7 mouse cellular contexts compared by ENCODE assay signal in the genomic region with DNA sequence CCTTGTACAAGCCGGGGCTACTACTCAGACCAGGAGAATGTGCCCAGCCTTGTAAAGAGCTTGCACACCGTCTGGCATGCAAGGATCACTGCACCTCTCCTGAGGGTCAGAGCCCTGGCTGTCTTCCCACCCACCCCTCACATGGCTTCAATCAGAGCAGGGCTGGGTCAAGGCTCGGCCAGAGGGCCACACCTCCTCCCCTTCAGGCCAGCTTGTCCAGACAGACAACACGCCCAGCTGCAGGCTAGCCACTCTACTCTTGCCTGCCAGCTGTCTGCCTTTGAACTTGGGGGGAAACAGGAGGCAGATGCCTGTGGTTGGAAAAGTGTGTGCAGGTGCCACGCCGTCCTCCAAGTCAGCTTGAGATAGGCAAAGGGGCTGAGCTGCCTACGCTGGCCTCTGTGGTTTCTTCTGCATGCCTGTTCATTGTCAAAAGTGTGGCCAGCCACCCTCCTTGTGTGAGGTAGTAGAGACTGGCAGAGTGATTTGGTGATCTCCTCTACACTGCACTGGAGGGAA. TPM values are rescaled to one million over a fixed set of nuclear protein-coding genes. Genes with fewer than 3 reads are reported as not detected.
A peak's percentile ranks its signal among the peaks of the same experiment; 100 is the strongest.
DNase-seq lines count a peak whose midpoint lies in the region; ATAC-seq and TF ChIP-seq lines count a peak whose summit lies in the region.

No protein-coding gene starts in this region.

- H3K4me3 ChIP-seq in E14TG2a.4 (replicated peaks; ENCODE audit: low read length), result 0 out of 2 replicates have a peak overlapping the region, but pooled peaks have one; percentile 14
- H3K4me3 ChIP-seq in heart, postnatal 0 days (ENCODE audit: low read depth, low read length), result no peak overlapping the region
- H3K4me3 ChIP-seq in lung, embryonic 14.5 days (ENCODE audit: low read depth, low read length), result no peak overlapping the region
- H3K4me3 ChIP-seq in forebrain, embryonic 16.5 days (replicated peaks; ENCODE audit: low read length), result no peak overlapping the region

- H3K9me3 ChIP-seq in E14TG2a.4 (ENCODE audit: low read length), result peaks cover 5% of the 10 kb centered on the region; the same call in 1 of the 2 replicates
- H3K9me3 ChIP-seq in heart, postnatal 0 days (replicated peaks; ENCODE audit: control insufficient read depth, low read length), result no peaks in the 10 kb centered on the region
- H3K9me3 ChIP-seq in lung, embryonic 14.5 days (ENCODE audit: low read depth, low read length), result no peaks in the 10 kb centered on the region
- H3K9me3 ChIP-seq in forebrain, embryonic 16.5 days (ENCODE audit: control insufficient read depth, low read length), result no peaks in the 10 kb centered on the region

- peak; percentile 43 for ATAC-seq in heart, postnatal 0 days (ENCODE audit: insufficient read depth, low read depth)
- peak; percentile 59 for ATAC-seq in lung, embryonic 14.5 days (ENCODE audit: insufficient read depth)
- ATAC-seq in forebrain, embryonic 16.5 days, result no peak

- peaks cover 23% of the 10 kb centered on the region for H3K4me1 ChIP-seq in E14TG2a.4 (replicated peaks; ENCODE audit: low read depth, low read length)
- H3K4me1 ChIP-seq in heart, postnatal 0 days (ENCODE audit: control insufficient read depth, insufficient read depth), result peaks cover 14% of the 10 kb centered on the region
- peaks cover 21% of the 10 kb centered on the region for H3K4me1 ChIP-seq in lung, embryonic 14.5 days (ENCODE audit: insufficient read depth)
- H3K4me1 ChIP-seq in forebrain, embryonic 16.5 days (replicated peaks; ENCODE audit: control insufficient read depth, insufficient read depth, low read length), result no peaks in the 10 kb centered on the region

- H3K36me3 ChIP-seq in E14TG2a.4 (ENCODE audit: insufficient read depth, low read length), result no peaks in the 10 kb centered on the region
- H3K36me3 ChIP-seq in heart, postnatal 0 days (replicated peaks; ENCODE audit: control insufficient read depth, insufficient read depth, low read length), result no peaks in the 10 kb centered on the region
- no peaks in the 10 kb centered on the region for H3K36me3 ChIP-seq in lung, embryonic 14.5 days (ENCODE audit: insufficient read depth)
- no peaks in the 10 kb centered on the region for H3K36me3 ChIP-seq in forebrain, embryonic 16.5 days (ENCODE audit: control insufficient read depth, insufficient read depth)

- no peak overlapping the region for H3K9ac ChIP-seq in heart, postnatal 0 days (replicated peaks; ENCODE audit: low read depth, low read length)
- H3K9ac ChIP-seq in lung, embryonic 14.5 days, result no peak overlapping the region
- H3K9ac ChIP-seq in forebrain, embryonic 16.5 days (replicated peaks; ENCODE audit: low read depth, low read length), result no peak overlapping the region

- 0 out of 2 replicates have a peak, but pooled peaks cover 2% of the 10 kb centered on the region for H3K27me3 ChIP-seq in E14TG2a.4 (ENCODE audit: insufficient read depth, low read length)
- no peaks in the 10 kb centered on the region for H3K27me3 ChIP-seq in heart, postnatal 0 days (ENCODE audit: control insufficient read depth, insufficient read depth, low read length)
- no peaks in the 10 kb centered on the region for H3K27me3 ChIP-seq in lung, embryonic 14.5 days (ENCODE audit: insufficient read depth, low read length)
- no peaks in the 10 kb centered on the region for H3K27me3 ChIP-seq in forebrain, embryonic 16.5 days (replicated peaks; ENCODE audit: control insufficient read depth, insufficient read depth, low read length)

- WGBS in heart, postnatal 0 days, result 24% methylated on average over 7 of the region's 7 CpGs
- WGBS in lung, embryonic 14.5 days, result 20% methylated on average over 7 of the region's 7 CpGs
- 61% methylated on average over 7 of the region's 7 CpGs for WGBS in forebrain, embryonic 16.5 days

- DNase-seq in adrenal gland, postnatal 10 days, result peak; percentile 36
- no peak for DNase-seq in heart, postnatal 0 days (ENCODE audit: low spot score)
- peak; percentile 34 for DNase-seq in lung, embryonic 14.5 days
- no peak for DNase-seq in cerebellum, adult 9-11 months
- DNase-seq in layer of hippocampus, adult 11-12 months (ENCODE audit: low spot score), result no peak

- H3K27ac ChIP-seq in heart, postnatal 0 days (ENCODE audit: low read depth), result no peak overlapping the region
- peak overlapping the region; percentile 77; the same call in 1 of the 2 replicates for H3K27ac ChIP-seq in lung, embryonic 14.5 days (ENCODE audit: low read depth)
- no peak overlapping the region for H3K27ac ChIP-seq in forebrain, embryonic 16.5 days (ENCODE audit: low read length)

- TF ChIP-seq EP300 in heart, postnatal 0 days (IDR thresholded peaks at IDR 0.05; ENCODE audit: low read depth), result no peak

- no peak for TF ChIP-seq CTCF in E14TG2a.4 (conservative IDR thresholded peaks at IDR 0.05; ENCODE audit: low read length)
- TF ChIP-seq CTCF in heart, postnatal 0 days (IDR thresholded peaks at IDR 0.05; ENCODE audit: low read depth), result no peak
- TF ChIP-seq CTCF in lung, embryonic 14.5 days (IDR thresholded peaks at IDR 0.05; ENCODE audit: low read depth), result no peak

- no peak overlapping the region for H3K4me2 ChIP-seq in heart, postnatal 0 days (ENCODE audit: low read depth, low read length)
- no peak overlapping the region for H3K4me2 ChIP-seq in lung, embryonic 14.5 days
- H3K4me2 ChIP-seq in forebrain, embryonic 16.5 days (ENCODE audit: low read length), result no peak overlapping the region

RNA-seq across cellular contexts. Expression of gene Prss38, which starts 9.0 kb away (rescaled TPM):
- not detected for total RNA-seq in adrenal gland, postnatal 10 days (2021)
- not detected in 2 replicates for total RNA-seq in heart, postnatal 0 days (2014; rRNA removed; ENCODE audit: low replicate concordance)
- polyA plus RNA-seq in heart, postnatal 0 days (2015; fragmentation: Nextera tagmentation; extraction: Ambion mirVana), result not detected in 2 replicates
- polyA plus RNA-seq in lung, embryonic 14.5 days (2014; fragmentation: Nextera tagmentation; extraction: Ambion mirVana), result not detected in 2 replicates
- polyA plus RNA-seq in forebrain, embryonic 16.5 days (2015; fragmentation: Nextera tagmentation; extraction: Ambion mirVana), result not detected in 2 replicates

Comparison
In these comparisons a context has a peak if more than half of its experiments do, and no peak if none do; other contexts are left out.
1. DNase-seq: peak in adrenal gland, postnatal 10 days (single experiment) and lung, embryonic 14.5 days (single experiment); none in heart, postnatal 0 days (single experiment), cerebellum, adult 9-11 months (single experiment) and layer of hippocampus, adult 11-12 months (single experiment).